Mouse (Mus musculus): ENCODE measurements around the gene 9330159F19Rik. TPM values are rescaled to one million over a fixed set of nuclear protein-coding genes. Genes with fewer than 3 reads are reported as not detected.

The 9330159F19Rik gene
- total RNA-seq, 1 experiment from 2014 or later = not detected

Other genes with a start within 250 kb of the 9330159F19Rik start
- gene 2310057J18Rik, start 225.3 kb upstream of the 9330159F19Rik start, total RNA-seq (2017) = not detected in 2 replicates
- not detected in 2 replicates for gene Soga3, start 67.8 kb upstream of the 9330159F19Rik start, total RNA-seq (2017)
- gene Gm49353, start 12.7 kb upstream of the 9330159F19Rik start, total RNA-seq (2017) = not detected in 2 replicates
- gene Echdc1, start 101.6 kb downstream of the 9330159F19Rik start, total RNA-seq (2017) = 40.0 and 51.8 TPM in 2 replicates
- gene Rnf146, start 150.8 kb downstream of the 9330159F19Rik start, total RNA-seq (2017) = 81.9 and 82.3 TPM in 2 replicates